Mouse (Mus musculus) hindbrain, postnatal 0 days (tissue): ENCODE data around the gene Usp46. TPM values are rescaled to one million over a fixed set of nuclear protein-coding genes. Genes with fewer than 3 reads are reported as not detected.

Source experiments
- ATAC-seq: fragments of 200-750 bp; cut with Nextera tagmentation; 2 replicates; pipeline ENCODE4 v1.8.0; 2017; ENCODE audit warnings: mild to moderate bottlenecking, moderate TSS enrichment, moderate library complexity
- DNase-seq: peaks from one replicate; pipeline ENCODE4 v3.0.0-alpha.2; 2015; ENCODE audit warnings: low spot score
- H3K27ac ChIP-seq: fragments of 300-500 bp; sonication (generic); 2 replicates; pipeline ENCODE4 v1.5.1; 2014; ENCODE audit warnings: mild to moderate bottlenecking
- H3K27me3 ChIP-seq: fragments of 300-500 bp; sonication (generic); 2 replicates; pipeline ENCODE4 v1.6.1; 2014; ENCODE audit warnings: low read length, mixed read lengths; ENCODE audit not compliant: insufficient read depth
- H3K36me3 ChIP-seq: fragments of 300-500 bp; sonication (generic); 2 replicates; pipeline ENCODE4 v1.6.1; 2014; ENCODE audit warnings: low read length, mixed read lengths; ENCODE audit not compliant: insufficient read depth
- H3K4me1 ChIP-seq: fragments of 300-500 bp; sonication (generic); 2 replicates; pipeline ENCODE4 v1.6.1; 2014; ENCODE audit warnings: antibody characterized with exemption, low read length, mixed read lengths; ENCODE audit not compliant: insufficient read depth
- H3K4me2 ChIP-seq: fragments of 300-500 bp; sonication (generic); 2 replicates; pipeline ENCODE4 v1.6.1; 2014; ENCODE audit warnings: low read depth, mild to moderate bottlenecking, low read length, moderate library complexity, mixed read lengths
- H3K4me3 ChIP-seq: fragments of 300-500 bp; sonication (generic); 2 replicates; pipeline ENCODE4 v1.5.1; 2014; ENCODE audit warnings: low read length
- H3K9ac ChIP-seq: fragments of 300-500 bp; sonication (generic); replicated peaks from 2 replicates; pipeline ENCODE4 v1.6.1; 2014; ENCODE audit warnings: mild to moderate bottlenecking, low read length, moderate library complexity, mixed read lengths
- H3K9me3 ChIP-seq: fragments of 300-500 bp; sonication (generic); 2 replicates; pipeline ENCODE4 v1.6.1; 2016; ENCODE audit warnings: low read length, mixed read lengths
- CTCF ChIP-seq: IDR thresholded peaks from 2 replicates; pipeline ENCODE4 v1.5.1; 2016; ENCODE audit warnings: antibody characterized with exemption, control low read depth, low read depth
- WGBS: fragments of 180-500 bp; shearing (Covaris S2); extraction: QIAGEN DNeasy Blood & Tissue Kit; methylation state at CpG from one replicate; pipeline ENCODE4 v1.1.7; 2014; 5-methylcytosine and 5-hydroxymethylcytosine counted together
- polyA plus RNA-seq: library from polyadenylated mRNA; unstranded; fragments of >200 nt; fragmentation: Nextera tagmentation; extraction: Ambion mirVana; gene quantifications from 2 replicates; pipeline ENCODE4 v1.2.1, GENCODE M21; 2015
- total RNA-seq: library from RNA; depleted of rRNA; stranded (reverse); fragments of >200 nt; gene quantifications from 2 replicates; pipeline ENCODE4 v1.2.3, GENCODE M21; 2014

The Usp46 gene
- total and polyA plus RNA-seq, 2 experiments from 2014 or later, result 39.1 to 65.4 TPM

GRCm38 (mm10) chr5:74028221-74028620, 40.0 kb downstream of the Usp46 start:
- Histone ChIP-seq H3K9ac (no peak overlapping the region), H3K27ac (no peak overlapping the region), H3K4me2 (no peak overlapping the region), H3K4me1 (no peaks in the 10 kb centered on the region), H3K4me3 (no peak overlapping the region), H3K27me3 (no peaks in the 10 kb centered on the region), H3K9me3 (no peaks in the 10 kb centered on the region), H3K36me3 (peaks cover 7% of the 10 kb centered on the region; the same call in 1 of the 2 replicates)
- TF ChIP-seq CTCF, result no peak
- no peak for DNase-seq
- ATAC-seq, result no peak
- 81% methylated on average over 2 of the region's 2 CpGs for WGBS

- Histone ChIP-seq H3K9me3 (no peaks in the 10 kb centered on the region), H3K4me2 (no peak overlapping the region)
- DNase-seq, result no peak
These were observed 47.7 kb downstream of the Usp46 start for GRCm38 (mm10) chr5:74020506-74020905.

GRCm38 (mm10) chr5:74018870-74019565, 49.2 kb downstream of the Usp46 start:
- 51% methylated on average over 8 of the region's 8 CpGs for whole genome bisulfite sequencing
- no peak for ATAC-seq
- Histone ChIP-seq H3K4me2 (no peak overlapping the region), H3K9ac (no peak overlapping the region), H3K9me3 (no peaks in the 10 kb centered on the region), H3K4me1 (no peaks in the 10 kb centered on the region), H3K4me3 (no peak overlapping the region), H3K27me3 (no peaks in the 10 kb centered on the region), H3K36me3 (peaks cover 6% of the 10 kb centered on the region), H3K27ac (no peak overlapping the region)
- DNase-seq, result no peak
- no peak for TF ChIP-seq CTCF

More at GRCm38 (mm10) chr5:74020506-74020905, 47.7 kb downstream of the Usp46 start:
- H3K9ac ChIP-seq, result no peak overlapping the region
- TF ChIP-seq CTCF, result no peak
- H3K4me1 ChIP-seq, result no peaks in the 10 kb centered on the region
- H3K27me3 ChIP-seq, result no peaks in the 10 kb centered on the region
- 92% methylated on average over 4 of the region's 4 CpGs for WGBS
- ATAC-seq, result no peak
- H3K27ac ChIP-seq, result no peak overlapping the region
- H3K36me3 ChIP-seq, result no peaks in the 10 kb centered on the region
- no peak overlapping the region for H3K4me3 ChIP-seq

GRCm38 (mm10) chr5:74017488-74017887, 50.7 kb downstream of the Usp46 start:
- WGBS, result 76% methylated on average over 5 of the region's 5 CpGs
- H3K36me3 ChIP-seq, result peaks cover 6% of the 10 kb centered on the region
- no peaks in the 10 kb centered on the region for H3K9me3 ChIP-seq
- H3K4me3 ChIP-seq, result no peak overlapping the region
- no peak overlapping the region for H3K4me2 ChIP-seq
- TF ChIP-seq CTCF, result no peak
- no peaks in the 10 kb centered on the region for H3K27me3 ChIP-seq
- no peak overlapping the region for H3K9ac ChIP-seq
- ATAC-seq (no peak), DNase-seq (no peak)
- H3K27ac ChIP-seq, result no peak overlapping the region
- H3K4me1 ChIP-seq, result no peaks in the 10 kb centered on the region

GRCm38 (mm10) chr5:74011629-74012028, 56.6 kb downstream of the Usp46 start:
- H3K4me2 ChIP-seq, result no peak overlapping the region
- no peak for ATAC-seq
- no peak overlapping the region for H3K27ac ChIP-seq
- peaks cover 6% of the 10 kb centered on the region for H3K36me3 ChIP-seq
- no peaks in the 10 kb centered on the region for H3K27me3 ChIP-seq
- H3K4me1 ChIP-seq, result no peaks in the 10 kb centered on the region
- H3K9ac ChIP-seq, result no peak overlapping the region
- no peak for TF ChIP-seq CTCF
- no peak for DNase-seq
- no peak overlapping the region for H3K4me3 ChIP-seq
- no peaks in the 10 kb centered on the region for H3K9me3 ChIP-seq
- 80% methylated on average over 10 of the region's 10 CpGs for WGBS

- H3K9ac ChIP-seq, result no peak overlapping the region
- no peaks in the 10 kb centered on the region for H3K4me1 ChIP-seq
- no peak for DNase-seq
- no peaks in the 10 kb centered on the region for H3K27me3 ChIP-seq
- 86% methylated on average over 3 of the region's 3 CpGs for WGBS
- H3K9me3 ChIP-seq, result no peaks in the 10 kb centered on the region
- no peak overlapping the region; the same call in 1 of the 2 replicates for H3K27ac ChIP-seq
- H3K4me3 ChIP-seq, result no peak overlapping the region
- H3K4me2 ChIP-seq, result no peak overlapping the region
- no peak for TF ChIP-seq CTCF
- no peak for ATAC-seq
- H3K36me3 ChIP-seq, result peaks cover 6% of the 10 kb centered on the region; the same call in 1 of the 2 replicates
These were observed 60.6 kb downstream of the Usp46 start for GRCm38 (mm10) chr5:74007492-74008070.

GRCm38 (mm10) chr5:74005936-74006335, 62.3 kb downstream of the Usp46 start:
- no peak overlapping the region for H3K27ac ChIP-seq
- WGBS, result 93% methylated on average over 2 of the region's 2 CpGs
- TF ChIP-seq CTCF, result no peak
- no peak for DNase-seq
- H3K4me1 ChIP-seq, result no peaks in the 10 kb centered on the region
- H3K36me3 ChIP-seq, result peaks cover 17% of the 10 kb centered on the region; the same call in 1 of the 2 replicates
- H3K4me3 ChIP-seq, result no peak overlapping the region
- no peak overlapping the region for H3K4me2 ChIP-seq
- no peak for ATAC-seq
- no peak overlapping the region for H3K9ac ChIP-seq
- no peaks in the 10 kb centered on the region for H3K27me3 ChIP-seq
- no peaks in the 10 kb centered on the region for H3K9me3 ChIP-seq
